Mouse (Mus musculus) forebrain, embryonic 11.5 days (tissue): ENCODE results near the gene Pnpla1. TPM values are rescaled to one million over a fixed set of nuclear protein-coding genes. Genes with fewer than 3 reads are reported as not detected.
"Not testable (repeated sequence)": the region's sequence is repeated elsewhere in the genome, so short reads cannot be mapped to it uniquely, and the experiment has no call there.

Source experiments
- ATAC-seq: fragments of 200-750 bp; cut with Nextera tagmentation; replicated peaks from 2 replicates; pipeline ENCODE4 v1.8.0; 2017; ENCODE audit warnings: moderate TSS enrichment; ENCODE audit not compliant: low FRiP score
- DNase-seq: peaks from one replicate; pipeline ENCODE4 v3.0.0-alpha.2; 2017; ENCODE audit warnings: low spot score
- H3K27ac ChIP-seq: fragments of 300-500 bp; sonication (generic); 2 replicates; pipeline ENCODE4 v1.5.1; 2014; ENCODE audit warnings: low read depth, low read length
- H3K27me3 ChIP-seq: fragments of 300-500 bp; sonication (generic); 2 replicates; pipeline ENCODE4 v1.6.1; 2014; ENCODE audit warnings: mild to moderate bottlenecking, low read length, mixed read lengths; ENCODE audit not compliant: control insufficient read depth, insufficient read depth
- H3K36me3 ChIP-seq: fragments of 300-500 bp; sonication (generic); 2 replicates; pipeline ENCODE4 v1.6.1; 2014; ENCODE audit warnings: mild to moderate bottlenecking, low read length, moderate library complexity, mixed read lengths; ENCODE audit not compliant: control insufficient read depth, insufficient read depth
- H3K4me1 ChIP-seq: fragments of 300-500 bp; sonication (generic); replicated peaks from 2 replicates; pipeline ENCODE4 v1.6.1; 2014; ENCODE audit warnings: low read length, mixed read lengths; ENCODE audit not compliant: control insufficient read depth, insufficient read depth
- H3K4me2 ChIP-seq: fragments of 300-500 bp; sonication (generic); 2 replicates; pipeline ENCODE4 v1.6.1; 2014; ENCODE audit warnings: low read depth, mild to moderate bottlenecking, low read length, moderate library complexity, mixed read lengths; ENCODE audit not compliant: severe bottlenecking
- H3K4me3 ChIP-seq: fragments of 300-500 bp; sonication (generic); 2 replicates; pipeline ENCODE4 v1.5.1; 2014; ENCODE audit warnings: low read depth, low read length
- H3K9ac ChIP-seq: fragments of 300-500 bp; sonication (generic); 2 replicates; pipeline ENCODE4 v1.6.1; 2014; ENCODE audit warnings: low read length
- H3K9me3 ChIP-seq: fragments of 300-500 bp; sonication (generic); 2 replicates; pipeline ENCODE4 v1.6.1; 2016; ENCODE audit warnings: low read length, mixed read lengths; ENCODE audit not compliant: control insufficient read depth
- WGBS: fragments of 180-500 bp; shearing (Covaris S2); extraction: QIAGEN DNeasy Blood & Tissue Kit; methylation state at CpG from one replicate; pipeline ENCODE4 v1.1.7; 2014; 5-methylcytosine and 5-hydroxymethylcytosine counted together
- polyA plus RNA-seq: library from polyadenylated mRNA; unstranded; fragments of >200 nt; fragmentation: Nextera tagmentation; extraction: Ambion mirVana; gene quantifications from 2 replicates; pipeline ENCODE4 v1.2.1, GENCODE M21; 2014

The Pnpla1 gene
- polyA plus RNA-seq, 1 experiment from 2014 or later, result not detected

DNA sequence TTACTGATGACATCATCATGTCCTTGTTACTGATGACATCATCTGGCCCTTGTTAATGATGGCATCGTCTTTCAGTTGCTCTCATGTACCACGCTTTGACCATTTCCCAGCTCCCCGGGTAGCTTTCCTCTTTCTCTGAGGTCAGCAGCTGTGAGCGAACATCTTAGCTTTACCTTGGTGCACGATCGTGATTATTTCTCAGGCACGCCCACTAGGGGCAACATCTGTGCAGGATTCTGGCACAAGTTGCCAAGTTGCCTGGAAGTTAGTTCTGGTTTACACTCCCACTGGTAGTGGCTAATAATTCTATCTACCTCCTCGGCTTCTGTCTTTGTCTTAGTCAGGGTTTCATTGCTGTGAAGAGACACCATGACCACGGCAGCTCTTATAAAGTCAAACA is 26.2 kb upstream of the Pnpla1 start:
- H3K36me3 ChIP-seq, result peaks cover 7% of the 10 kb centered on the region
- no peak overlapping the region for H3K4me2 ChIP-seq
- no peaks in the 10 kb centered on the region for H3K27me3 ChIP-seq
- H3K27ac ChIP-seq, result no peak overlapping the region
- DNase-seq (no peak), ATAC-seq (no peak)
- H3K4me1 ChIP-seq, result no peaks in the 10 kb centered on the region
- no peaks in the 10 kb centered on the region for H3K9me3 ChIP-seq
- H3K4me3 ChIP-seq, result no peak overlapping the region
- H3K9ac ChIP-seq, result no peak overlapping the region
- 87% methylated on average over 9 of the region's 9 CpGs for WGBS

- Histone ChIP-seq H3K36me3 (peaks cover 7% of the 10 kb centered on the region), H3K27ac (no peak overlapping the region), H3K4me2 (no peak overlapping the region), H3K9me3 (no peaks in the 10 kb centered on the region), H3K27me3 (no peaks in the 10 kb centered on the region), H3K4me1 (no peaks in the 10 kb centered on the region), H3K4me3 (no peak overlapping the region), H3K9ac (no peak overlapping the region)
- WGBS, result 95% methylated on average over 3 of the region's 3 CpGs
- DNase-seq, result no peak
- ATAC-seq, result no peak
Observed at GRCm38 (mm10) chr17:28832875-28833274, 25.3 kb upstream of the Pnpla1 start.

DNA sequence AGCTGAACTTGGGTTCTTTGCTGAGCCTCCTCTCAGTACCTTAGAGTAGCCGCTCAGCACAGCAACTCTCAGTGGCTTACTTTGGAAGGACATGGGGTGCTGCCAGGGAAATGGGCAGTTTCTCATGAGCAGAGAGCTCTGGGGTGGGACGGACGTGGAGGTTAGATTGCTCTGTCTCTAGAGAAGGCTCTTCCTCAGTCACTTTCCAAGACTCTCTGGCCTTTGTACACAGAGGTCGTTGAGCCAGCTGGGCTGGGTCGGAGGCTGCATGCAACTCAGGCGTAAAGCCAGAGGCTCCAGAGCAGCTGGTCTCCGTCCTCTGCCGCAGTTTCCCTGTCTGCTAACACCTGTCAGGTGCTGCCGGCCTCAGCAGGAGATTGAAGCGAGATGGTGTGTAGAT is 23.5 kb upstream of the Pnpla1 start:
- Histone ChIP-seq H3K36me3 (peaks cover 16% of the 10 kb centered on the region), H3K9me3 (no peaks in the 10 kb centered on the region), H3K27ac (no peak overlapping the region), H3K9ac (no peak overlapping the region), H3K4me2 (no peak overlapping the region), H3K27me3 (no peaks in the 10 kb centered on the region), H3K4me3 (no peak overlapping the region), H3K4me1 (no peaks in the 10 kb centered on the region)
- ATAC-seq (no peak), DNase-seq (no peak)
- 91% methylated on average over 10 of the region's 10 CpGs for WGBS

- no peaks in the 10 kb centered on the region for H3K27me3 ChIP-seq
- H3K9ac ChIP-seq, result no peak overlapping the region
- H3K4me3 ChIP-seq, result no peak overlapping the region
- WGBS, result 91% methylated on average over 7 of the region's 7 CpGs
- H3K9me3 ChIP-seq, result no peaks in the 10 kb centered on the region
- H3K4me2 ChIP-seq, result no peak overlapping the region
- no peaks in the 10 kb centered on the region for H3K4me1 ChIP-seq
- H3K27ac ChIP-seq, result no peak overlapping the region
- H3K36me3 ChIP-seq, result peaks cover 13% of the 10 kb centered on the region
- DNase-seq (no peak), ATAC-seq (no peak)
Observed at GRCm38 (mm10) chr17:28837840-28838239, 20.4 kb upstream of the Pnpla1 start.

- ATAC-seq, H3K9me3 ChIP-seq, H3K4me1 ChIP-seq, H3K9ac ChIP-seq, H3K27ac ChIP-seq, H3K4me2 ChIP-seq, H3K4me3 ChIP-seq, DNase-seq, H3K27me3 ChIP-seq: not testable (repeated sequence)
- H3K36me3 ChIP-seq, result peaks cover 13% of the 10 kb centered on the region
- 96% methylated on average over 4 of the region's 4 CpGs for WGBS
Observed at GRCm38 (mm10) chr17:28841947-28842346, 16.3 kb upstream of the Pnpla1 start.

GRCm38 (mm10) chr17:28843665-28844064 is 14.5 kb upstream of the Pnpla1 start:
- Histone ChIP-seq H3K4me1 (no peaks in the 10 kb centered on the region), H3K4me3 (no peak overlapping the region), H3K4me2 (no peak overlapping the region), H3K9me3 (no peaks in the 10 kb centered on the region), H3K27ac (no peak overlapping the region), H3K9ac (no peak overlapping the region), H3K36me3 (peaks cover 7% of the 10 kb centered on the region), H3K27me3 (no peaks in the 10 kb centered on the region)
- ATAC-seq, result no peak
- 89% methylated on average over 5 of the region's 5 CpGs for WGBS
- no peak for DNase-seq

DNA sequence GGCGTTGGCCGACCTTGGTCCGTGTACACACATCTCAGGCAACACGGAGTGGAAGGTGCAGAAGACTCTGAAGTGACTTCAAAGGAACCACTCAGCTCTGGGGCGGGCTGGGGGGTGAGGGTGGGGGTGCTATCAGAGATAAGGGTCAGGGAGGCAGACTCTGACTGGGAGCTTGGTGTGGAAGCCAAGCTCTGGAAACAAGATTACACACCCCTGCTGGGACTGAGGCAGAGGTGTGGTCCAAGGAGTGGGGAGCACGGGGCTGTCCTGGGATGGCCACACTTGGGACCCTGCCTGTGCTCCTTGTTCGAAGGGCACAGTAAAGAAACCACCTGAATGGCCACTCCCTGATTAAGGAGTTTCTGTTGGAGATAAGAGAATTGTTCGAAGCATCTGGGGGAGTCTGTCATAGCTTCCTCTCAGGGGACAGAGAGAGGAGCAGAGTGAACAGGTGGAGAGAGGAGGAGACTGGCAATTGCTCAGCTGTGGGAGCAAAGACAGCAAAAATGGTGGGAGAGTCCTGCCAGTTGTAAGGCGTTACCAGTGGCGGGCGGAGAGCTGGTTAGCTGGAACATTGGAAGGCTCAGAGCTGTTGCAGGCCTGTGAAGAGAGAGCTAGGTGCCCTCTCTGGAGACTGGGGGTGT is 11.1 kb upstream of the Pnpla1 start:
- no peaks in the 10 kb centered on the region for H3K36me3 ChIP-seq
- H3K9me3 ChIP-seq, result no peaks in the 10 kb centered on the region
- no peak overlapping the region for H3K4me3 ChIP-seq
- DNase-seq (no peak), ATAC-seq (no peak)
- no peaks in the 10 kb centered on the region for H3K4me1 ChIP-seq
- no peak overlapping the region for H3K4me2 ChIP-seq
- no peaks in the 10 kb centered on the region for H3K27me3 ChIP-seq
- 75% methylated on average over 11 of the region's 11 CpGs for WGBS
- H3K9ac ChIP-seq, result no peak overlapping the region
- no peak overlapping the region for H3K27ac ChIP-seq

DNA sequence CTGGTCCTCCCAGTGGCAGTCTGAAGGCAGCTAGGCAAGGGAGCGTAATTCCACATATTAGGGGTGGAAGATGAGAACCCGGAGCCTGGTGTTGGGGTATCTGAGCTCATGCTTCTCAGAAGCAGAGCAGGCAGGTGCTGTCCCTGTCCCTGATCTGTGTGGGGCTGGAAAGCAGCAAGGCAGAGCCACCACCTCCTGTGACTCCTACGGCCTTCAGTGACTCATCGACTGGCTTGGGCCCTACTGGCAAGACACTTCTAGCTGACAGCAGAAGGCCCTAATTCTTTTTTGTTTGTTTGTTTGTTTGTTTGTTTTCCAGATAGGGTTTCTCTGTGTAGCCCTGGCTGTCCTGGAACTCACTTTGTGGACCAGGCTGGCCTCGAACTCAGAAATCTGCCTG is 7.7 kb upstream of the Pnpla1 start:
- no peak overlapping the region for H3K4me3 ChIP-seq
- no peaks in the 10 kb centered on the region for H3K36me3 ChIP-seq
- no peak overlapping the region for H3K4me2 ChIP-seq
- no peak overlapping the region for H3K27ac ChIP-seq
- ATAC-seq, result no peak
- DNase-seq, result no peak
- no peaks in the 10 kb centered on the region for H3K27me3 ChIP-seq
- no peak overlapping the region for H3K9ac ChIP-seq
- no peaks in the 10 kb centered on the region for H3K4me1 ChIP-seq
- H3K9me3 ChIP-seq, result no peaks in the 10 kb centered on the region; the same call in 1 of the 2 replicates
- 93% methylated on average over 5 of the region's 5 CpGs for WGBS

DNA sequence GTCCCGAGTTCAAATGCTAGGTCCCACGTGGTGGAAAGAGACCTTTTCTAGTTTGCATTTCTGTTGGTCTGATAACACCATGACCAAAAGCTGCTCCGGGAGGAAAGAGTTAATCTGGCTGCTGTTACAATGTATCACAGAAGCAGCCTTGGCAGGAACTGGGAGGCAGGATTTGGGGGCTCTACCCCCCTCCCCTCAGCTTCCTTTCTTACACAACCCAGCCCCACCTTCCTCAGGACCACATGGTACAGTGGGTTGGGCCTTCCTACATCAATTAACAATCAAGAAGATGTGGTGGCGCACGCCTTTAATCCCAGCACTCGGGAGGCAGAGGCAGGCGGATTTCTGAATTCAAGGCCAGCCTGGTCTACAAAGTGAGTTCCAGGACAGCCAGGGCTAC is 3.8 kb upstream of the Pnpla1 start:
- no peak overlapping the region for H3K4me3 ChIP-seq
- no peak for DNase-seq
- H3K27ac ChIP-seq, result no peak overlapping the region
- ATAC-seq, result no peak
- H3K36me3 ChIP-seq, result no peaks in the 10 kb centered on the region
- H3K4me1 ChIP-seq, result no peaks in the 10 kb centered on the region
- H3K4me2 ChIP-seq, result no peak overlapping the region
- no peaks in the 10 kb centered on the region; the same call in 1 of the 2 replicates for H3K9me3 ChIP-seq
- H3K27me3 ChIP-seq, result no peaks in the 10 kb centered on the region
- no peak overlapping the region for H3K9ac ChIP-seq
- WGBS, result 79% methylated on average over 7 of the region's 7 CpGs
